Mouse (Mus musculus): ENCODE data around the gene Prdm10. TPM values are rescaled to one million over a fixed set of nuclear protein-coding genes. Genes with fewer than 3 reads are reported as not detected.

The Prdm10 gene
- total RNA-seq (2021), result 10 to 100 TPM; 23.1 to 24.5 TPM
- long read RNA-seq, experiment 1, transcript Prdm10-202 (7 exons, 1,952 nt), result major isoform, 11 of 20 reads
- long read RNA-seq, experiment 1, partial matches to known transcripts, result 1 of 20 reads
- long read RNA-seq, experiment 1, other reads (novel, unspliced or antisense), result 8 of 20 reads
- long read RNA-seq, experiment 2, partial matches to known transcripts, result 0 of 6 reads
- long read RNA-seq, experiment 2, other reads (novel, unspliced or antisense), result 5 of 6 reads

DNA sequence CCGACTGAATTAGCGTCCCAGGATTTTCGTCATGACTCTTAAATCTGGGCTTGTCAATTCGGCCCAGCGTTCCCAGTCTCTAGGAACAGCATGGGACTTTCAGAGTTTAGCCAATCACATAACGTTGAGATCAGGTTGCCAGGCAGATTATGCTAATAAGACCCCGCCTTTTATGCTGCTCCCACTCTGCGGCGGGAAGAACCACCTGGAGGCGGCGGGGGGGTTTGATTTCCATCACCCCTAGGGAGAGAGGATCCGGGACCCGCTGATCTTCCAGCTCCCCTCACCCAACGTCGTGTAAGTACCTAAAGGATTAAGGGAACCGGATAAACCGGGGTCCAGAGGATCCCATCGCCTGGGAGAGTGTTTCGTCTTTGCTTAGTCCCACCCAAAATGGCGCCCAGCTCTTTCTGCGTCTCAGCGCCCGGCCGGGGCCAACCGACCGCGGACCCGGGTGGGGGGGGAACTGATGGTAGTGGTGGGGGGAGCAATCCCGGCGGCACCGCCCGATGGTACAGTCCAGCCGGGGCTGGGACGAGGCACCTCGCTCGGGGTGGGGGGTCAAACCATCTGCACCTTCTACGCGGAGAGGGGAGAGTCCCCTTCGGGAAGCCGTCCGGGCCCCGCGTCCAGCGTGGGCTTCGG, at the start of gene Prdm10:
Prdm10 (plus strand) TSS at position 173 of the 645 bp plus-strand sequence.
- DNase-seq (ENCODE audit: extremely low spot score in 1 of 2, low spot score in 2 of 2), result peak; percentile 91 to 93
- H3K27ac ChIP-seq, result peak within 1 kb of the TSS; percentile 100
- no peak; the same call in 1 of the 2 replicates for TF ChIP-seq CTCF (IDR thresholded peaks at IDR 0.05)
- intact Hi-C loops (cut with DNase I), result loop anchor here (1.0 to 10.0 kb wide), 5 partner anchors 51 to 250 kb away; partner anchors contain the start of genes Aplp2 and Zbtb44
- H3K4me3 ChIP-seq, result peak within 1 kb of the TSS; percentile 87

DNA sequence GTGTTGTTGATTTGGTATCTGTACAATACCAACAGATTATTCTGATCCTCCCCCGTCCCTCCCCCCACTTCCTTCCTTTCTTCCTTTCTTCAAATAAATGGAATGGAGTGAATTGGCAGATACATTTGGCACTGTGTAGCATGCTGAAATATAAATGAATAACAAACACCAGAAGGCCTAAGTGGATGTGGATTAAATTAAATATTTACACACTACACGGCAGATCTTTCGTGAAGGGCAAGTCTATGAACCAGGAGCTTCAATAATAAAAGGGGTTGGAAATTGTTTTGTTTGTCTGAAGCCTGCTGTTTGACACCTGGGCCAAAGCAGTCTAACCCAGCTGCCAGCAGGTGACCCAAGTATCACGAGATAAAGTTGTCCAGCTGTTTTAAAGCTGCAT, 45.3 kb upstream of the Prdm10 start:
- no peak overlapping the region for H3K27ac ChIP-seq
- no peak overlapping the region for H3K4me3 ChIP-seq
- TF ChIP-seq CTCF (IDR thresholded peaks at IDR 0.05), result no peak
- DNase-seq (ENCODE audit: extremely low spot score in 1 of 2, low spot score in 2 of 2), result no peak
- intact Hi-C loops (cut with DNase I), result no loop called here

DNA sequence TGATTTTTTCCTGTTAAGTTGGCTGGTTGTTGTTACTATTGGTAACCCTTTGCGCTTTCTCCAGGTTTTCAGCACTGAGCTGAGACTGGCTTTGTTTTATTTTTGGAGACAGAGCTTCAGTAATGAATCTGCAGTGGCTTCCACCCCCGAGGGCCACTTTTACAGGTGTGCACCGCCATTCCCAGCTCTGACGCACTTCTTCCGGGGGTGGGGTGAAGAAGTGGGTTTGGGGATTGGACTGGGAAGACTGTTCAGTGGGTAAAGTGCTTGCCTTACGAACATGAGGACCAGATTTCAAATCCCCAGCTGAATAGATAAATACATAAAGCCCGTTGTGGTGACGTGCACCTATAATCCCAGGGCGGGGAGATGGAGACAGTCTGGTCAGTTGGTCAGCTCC, 44.8 kb upstream of the Prdm10 start:
- no peak for TF ChIP-seq CTCF (IDR thresholded peaks at IDR 0.05)
- no peak overlapping the region for H3K27ac ChIP-seq
- no peak for DNase-seq (ENCODE audit: extremely low spot score in 1 of 2, low spot score in 2 of 2)
- H3K4me3 ChIP-seq, result no peak overlapping the region
- intact Hi-C loops (cut with DNase I), result no loop called here

DNA sequence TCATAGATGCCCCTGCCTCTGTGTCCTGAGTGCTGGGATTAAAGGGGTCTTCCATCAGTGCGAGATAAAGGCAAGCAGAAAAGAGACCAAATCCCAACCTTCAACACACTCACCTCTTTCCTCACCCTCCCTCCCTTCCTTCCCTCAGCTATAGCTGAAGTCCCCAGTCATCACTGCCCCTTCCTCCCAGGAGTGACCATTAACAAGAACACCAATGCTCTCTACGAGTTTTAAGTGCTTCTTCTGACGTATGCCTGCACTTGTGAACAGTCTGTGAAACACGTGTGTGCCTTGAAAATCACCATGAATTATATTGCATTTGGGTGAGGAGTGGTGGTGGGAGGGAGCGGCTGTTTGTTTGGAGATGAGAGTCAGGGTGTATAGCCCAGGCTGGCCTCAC, 44.3 kb upstream of the Prdm10 start:
- Histone ChIP-seq H3K27ac (no peak overlapping the region), H3K4me3 (no peak overlapping the region)
- no peak for DNase-seq (ENCODE audit: extremely low spot score in 1 of 2, low spot score in 2 of 2)
- no peak for TF ChIP-seq CTCF (IDR thresholded peaks at IDR 0.05)
- intact Hi-C loops (cut with DNase I), result no loop called here

- H3K27ac ChIP-seq, result no peak overlapping the region
- no peak for DNase-seq (ENCODE audit: extremely low spot score in 1 of 2, low spot score in 2 of 2)
- intact Hi-C loops (cut with DNase I), result no loop called here
- no peak overlapping the region for H3K4me3 ChIP-seq
- no peak for TF ChIP-seq CTCF (IDR thresholded peaks at IDR 0.05)
These were observed 41.8 kb upstream of the Prdm10 start for GRCm38 (mm10) chr9:31238526-31238925.

- TF ChIP-seq CTCF (IDR thresholded peaks at IDR 0.05), result no peak
- DNase-seq (ENCODE audit: extremely low spot score in 1 of 2, low spot score in 2 of 2), result no peak
- intact Hi-C loops (cut with DNase I), result no loop called here
- no peak overlapping the region for H3K27ac ChIP-seq
- H3K4me3 ChIP-seq, result no peak overlapping the region
These were observed 40.8 kb upstream of the Prdm10 start for GRCm38 (mm10) chr9:31239551-31239950.

DNA sequence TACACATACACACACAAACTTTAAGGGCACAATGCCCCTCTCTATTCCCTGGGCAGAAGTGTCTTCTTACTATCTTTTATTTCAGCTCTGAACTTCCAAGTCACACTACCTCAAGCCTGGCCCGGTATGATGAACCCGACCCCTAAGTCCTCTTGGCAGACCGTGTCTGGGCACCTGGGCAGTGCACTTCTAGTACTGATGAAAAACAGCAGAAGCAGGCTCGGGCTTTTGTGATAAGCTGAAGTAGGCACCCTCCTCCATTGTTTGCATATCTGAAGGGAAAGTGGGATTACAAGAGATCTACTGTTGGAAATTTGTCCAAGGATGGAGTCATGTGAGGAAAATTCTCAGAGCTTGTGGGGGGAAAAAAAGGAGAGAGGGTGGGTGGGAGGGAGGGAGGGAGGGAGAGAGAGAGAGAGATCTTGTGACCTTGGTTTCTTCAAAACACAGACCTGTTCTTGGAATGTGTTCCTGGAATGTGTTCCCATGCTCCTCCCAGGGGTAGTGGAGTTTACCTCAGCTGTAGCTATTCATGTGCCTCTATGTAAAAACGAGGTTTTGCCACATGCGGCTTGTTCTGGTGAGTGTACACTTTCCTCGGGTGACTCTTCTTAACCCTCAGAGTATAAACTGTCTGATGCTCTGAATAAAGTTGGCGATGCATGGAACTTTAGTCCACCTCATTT, 39.7 kb upstream of the Prdm10 start:
- TF ChIP-seq CTCF (IDR thresholded peaks at IDR 0.05), result no peak
- H3K4me3 ChIP-seq, result no peak overlapping the region
- no peak overlapping the region for H3K27ac ChIP-seq
- no peak for DNase-seq (ENCODE audit: extremely low spot score in 1 of 2, low spot score in 2 of 2)
- intact Hi-C loops (cut with DNase I), result no loop called here

- Histone ChIP-seq H3K4me3 (no peak overlapping the region), H3K27ac (no peak overlapping the region)
- intact Hi-C loops (cut with DNase I), result no loop called here
- TF ChIP-seq CTCF (IDR thresholded peaks at IDR 0.05), result no peak
- no peak for DNase-seq (ENCODE audit: extremely low spot score in 1 of 2, low spot score in 2 of 2)
These were observed 39.1 kb upstream of the Prdm10 start for GRCm38 (mm10) chr9:31241208-31241699.

GRCm38 (mm10) chr9:31243306-31243938, 36.9 kb upstream of the Prdm10 start:
- DNase-seq (ENCODE audit: extremely low spot score in 1 of 2, low spot score in 2 of 2), result no peak
- no peak for TF ChIP-seq CTCF (IDR thresholded peaks at IDR 0.05)
- intact Hi-C loops (cut with DNase I), result no loop called here
- no peak overlapping the region for H3K27ac ChIP-seq
- no peak overlapping the region for H3K4me3 ChIP-seq

GRCm38 (mm10) chr9:31243939-31244333, 36.4 kb upstream of the Prdm10 start:
- intact Hi-C loops (cut with DNase I), result no loop called here
- no peak for DNase-seq (ENCODE audit: extremely low spot score in 1 of 2, low spot score in 2 of 2)
- no peak for TF ChIP-seq CTCF (IDR thresholded peaks at IDR 0.05)
- Histone ChIP-seq H3K4me3 (no peak overlapping the region), H3K27ac (no peak overlapping the region)

DNA sequence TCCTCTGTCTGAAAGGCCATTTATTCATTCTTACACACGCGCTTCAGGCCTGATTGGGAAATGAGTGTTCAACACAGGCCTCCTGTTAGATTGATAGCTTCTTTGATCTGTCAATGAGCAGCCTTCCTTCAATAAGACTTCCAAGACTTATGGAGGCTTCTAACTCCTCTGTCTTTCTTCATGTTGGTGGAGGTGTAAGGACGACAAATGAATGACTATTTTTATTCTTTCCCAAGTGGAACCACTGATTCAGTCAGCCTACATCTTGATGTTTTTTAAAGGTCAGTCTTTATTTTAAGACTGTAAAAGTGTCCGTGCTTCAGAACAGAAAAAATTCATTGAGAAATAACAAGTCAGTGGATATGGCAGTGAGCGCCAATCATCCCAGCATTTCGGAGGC, 35.3 kb upstream of the Prdm10 start:
- intact Hi-C loops (cut with DNase I), result no loop called here
- no peak for DNase-seq (ENCODE audit: extremely low spot score in 1 of 2, low spot score in 2 of 2)
- no peak for TF ChIP-seq CTCF (IDR thresholded peaks at IDR 0.05)
- H3K4me3 ChIP-seq, result no peak overlapping the region
- H3K27ac ChIP-seq, result no peak overlapping the region

- no peak overlapping the region for H3K4me3 ChIP-seq
- no peak for TF ChIP-seq CTCF (IDR thresholded peaks at IDR 0.05)
- no peak overlapping the region for H3K27ac ChIP-seq
- intact Hi-C loops (cut with DNase I), result no loop called here
- DNase-seq (ENCODE audit: extremely low spot score in 1 of 2, low spot score in 2 of 2), result no peak
These were observed 33.9 kb upstream of the Prdm10 start for GRCm38 (mm10) chr9:31246421-31246820.
